Comparison of ENCODE assay signal across 12 mouse cellular contexts in genomic region chr16:11738341-11738740, GRCm38 (mm10).
DNase-seq lines count a peak whose midpoint lies in the region; ATAC-seq lines count a peak whose summit lies in the region.
"Had no signal": no experiment of that assay in that cellular context is flagged by ENCODE, and none has a peak within 500 bp of the region (broad histone marks: within the 10 kb centered on the region; RNA-seq: fewer than 3 reads in every experiment).

No protein-coding gene starts in this region.

- no peak for ATAC-seq in kidney, embryonic 15.5 days (replicated peaks; ENCODE audit: low FRiP score)
- ATAC-seq in liver, embryonic 11.5 days (replicated peaks; ENCODE audit: low FRiP score), result no peak
- ATAC-seq in megakaryocyte, adult 5-6 weeks (ENCODE audit: poor library complexity, severe bottlenecking), result no peak
- ATAC-seq: intestine, embryonic 15.5 days had no signal

- H3K9me3 ChIP-seq in kidney, embryonic 15.5 days (replicated peaks), result no peaks in the 10 kb centered on the region
- no peaks in the 10 kb centered on the region for H3K9me3 ChIP-seq in liver, embryonic 11.5 days (ENCODE audit: control insufficient read depth, low read length)
- H3K9me3 ChIP-seq: embryonic facial prominence, embryonic 12.5 days; intestine, embryonic 15.5 days; midbrain, embryonic 12.5 days had no signal

- no peak overlapping the region for H3K27ac ChIP-seq in kidney, embryonic 15.5 days
- H3K27ac ChIP-seq in liver, embryonic 11.5 days (ENCODE audit: low read depth, low read length), result no peak overlapping the region
- H3K27ac ChIP-seq: embryonic facial prominence, embryonic 12.5 days; intestine, embryonic 15.5 days; midbrain, embryonic 12.5 days had no signal

- H3K9ac ChIP-seq in kidney, embryonic 15.5 days, result no peak overlapping the region
- H3K9ac ChIP-seq in liver, embryonic 11.5 days (ENCODE audit: low read depth, low read length), result no peak overlapping the region
- H3K9ac ChIP-seq: embryonic facial prominence, embryonic 12.5 days; intestine, embryonic 15.5 days; midbrain, embryonic 12.5 days had no signal

- no peaks in the 10 kb centered on the region for H3K4me1 ChIP-seq in kidney, embryonic 15.5 days
- no peaks in the 10 kb centered on the region for H3K4me1 ChIP-seq in liver, embryonic 11.5 days (replicated peaks; ENCODE audit: control insufficient read depth, insufficient read depth, low read length)
- H3K4me1 ChIP-seq: embryonic facial prominence, embryonic 12.5 days; intestine, embryonic 15.5 days; midbrain, embryonic 12.5 days had no signal

- H3K4me2 ChIP-seq in kidney, embryonic 15.5 days, result no peak overlapping the region
- no peak overlapping the region for H3K4me2 ChIP-seq in liver, embryonic 11.5 days
- H3K4me2 ChIP-seq: embryonic facial prominence, embryonic 12.5 days; intestine, embryonic 15.5 days; midbrain, embryonic 12.5 days had no signal

- no peaks in the 10 kb centered on the region for H3K36me3 ChIP-seq in kidney, embryonic 15.5 days
- H3K36me3 ChIP-seq in liver, embryonic 11.5 days (ENCODE audit: control insufficient read depth, insufficient read depth, low read length), result no peaks in the 10 kb centered on the region
- H3K36me3 ChIP-seq: embryonic facial prominence, embryonic 12.5 days; intestine, embryonic 15.5 days; midbrain, embryonic 12.5 days had no signal

- no peaks in the 10 kb centered on the region for H3K27me3 ChIP-seq in kidney, embryonic 15.5 days
- H3K27me3 ChIP-seq in liver, embryonic 11.5 days (replicated peaks; ENCODE audit: control insufficient read depth, insufficient read depth, low read length), result no peaks in the 10 kb centered on the region
- H3K27me3 ChIP-seq: embryonic facial prominence, embryonic 12.5 days; intestine, embryonic 15.5 days; midbrain, embryonic 12.5 days had no signal

- peak; percentile 20 for DNase-seq in kidney, adult 9 months
- peak; percentile 9 for DNase-seq in Muller cell, postnatal 12 days (ENCODE audit: inconsistent ontology term)
- peak; percentile 62 for DNase-seq in embryo, embryonic 10.5 days (ENCODE audit: low spot score)
- DNase-seq in liver, embryonic 11.5 days (ENCODE audit: low spot score), result peak; percentile 41
- DNase-seq in heart, adult 8-10 months (ENCODE audit: low spot score), result no peak
- DNase-seq: gastrocnemius, postnatal 36 days; thymus, adult 2 months had no signal

- 52% methylated on average over 7 of the region's 7 CpGs for WGBS in kidney, embryonic 15.5 days
- 46% methylated on average over 7 of the region's 7 CpGs for WGBS in liver, embryonic 11.5 days

- no peak overlapping the region for H3K4me3 ChIP-seq in kidney, embryonic 15.5 days (replicated peaks)
- H3K4me3 ChIP-seq in liver, embryonic 11.5 days (ENCODE audit: low read depth, low read length), result no peak overlapping the region
- H3K4me3 ChIP-seq: embryonic facial prominence, embryonic 12.5 days; intestine, embryonic 15.5 days; midbrain, embryonic 12.5 days had no signal
